8 mouse cellular contexts compared by ENCODE assay signal in genomic region chr10:77021399-77022052, GRCm38 (mm10). TPM values are rescaled to one million over a fixed set of nuclear protein-coding genes. Genes with fewer than 3 reads are reported as not detected.
DNase-seq lines count a peak whose midpoint lies in the region; ATAC-seq and TF ChIP-seq lines count a peak whose summit lies in the region.

No protein-coding gene starts in this region.

- WGBS in forebrain, embryonic 11.5 days, result 37% methylated on average over 17 of the region's 17 CpGs
- WGBS in heart, embryonic 15.5 days, result 28% methylated on average over 17 of the region's 17 CpGs
- WGBS in liver, embryonic 12.5 days (ENCODE audit: insufficient replicate concordance), result 22% methylated on average over 17 of the region's 17 CpGs
- 33% methylated on average over 17 of the region's 17 CpGs for WGBS in neural tube, embryonic 11.5 days
- 38% methylated on average over 17 of the region's 17 CpGs for WGBS in stomach, embryonic 15.5 days

- ATAC-seq in forebrain, embryonic 11.5 days (replicated peaks; ENCODE audit: low FRiP score), result peak; percentile 71
- no peak for ATAC-seq in heart, embryonic 15.5 days (replicated peaks; ENCODE audit: insufficient number of reproducible peaks, insufficient read depth, low FRiP score, low read depth)
- ATAC-seq in liver, embryonic 12.5 days, result peak; percentile 48
- ATAC-seq in neural tube, embryonic 11.5 days (ENCODE audit: insufficient read depth, low FRiP score, low TSS enrichment), result peak; percentile 75; the same call in 1 of the 2 replicates
- 0 out of 2 replicates have a peak, but pooled peaks have one; percentile 44 for ATAC-seq in stomach, embryonic 15.5 days (ENCODE audit: insufficient read depth, low FRiP score, low read depth)

- no peaks in the 10 kb centered on the region; a peak in 1 of 4 replicates for H3K4me1 ChIP-seq in CH12.LX (ENCODE audit: control insufficient read depth in 1 of 2, insufficient read depth in 2 of 2)
- no peaks in the 10 kb centered on the region for H3K4me1 ChIP-seq in forebrain, embryonic 11.5 days (replicated peaks; ENCODE audit: control insufficient read depth, insufficient read depth, low read length)
- no peaks in the 10 kb centered on the region for H3K4me1 ChIP-seq in heart, embryonic 15.5 days (replicated peaks)
- H3K4me1 ChIP-seq in liver, embryonic 12.5 days, result peaks cover 13% of the 10 kb centered on the region
- no peaks in the 10 kb centered on the region for H3K4me1 ChIP-seq in neural tube, embryonic 11.5 days (ENCODE audit: control insufficient read depth, insufficient read depth, low read length)
- no peaks in the 10 kb centered on the region for H3K4me1 ChIP-seq in stomach, embryonic 15.5 days

- 0 out of 2 replicates have a peak overlapping the region, but pooled peaks have one; percentile 29 for H3K4me2 ChIP-seq in CH12.LX (ENCODE audit: insufficient read depth, low read depth, poor library complexity, severe bottlenecking)
- H3K4me2 ChIP-seq in forebrain, embryonic 11.5 days (ENCODE audit: low read depth, low read length, severe bottlenecking), result no peak overlapping the region
- peak overlapping the region; percentile 31 for H3K4me2 ChIP-seq in heart, embryonic 15.5 days
- peak overlapping the region; percentile 40 for H3K4me2 ChIP-seq in liver, embryonic 12.5 days
- H3K4me2 ChIP-seq in neural tube, embryonic 11.5 days (ENCODE audit: low read depth), result peak overlapping the region; percentile 24; the same call in 1 of the 2 replicates
- H3K4me2 ChIP-seq in stomach, embryonic 15.5 days, result peak overlapping the region; percentile 36

- dilution Hi-C loops in CH12.LX (cut with MboI; ENCODE audit: extremely low pct_ligation_motif_present, extremely low pct_unique_long_range_greater_than_20kb, low sequenced_read_pairs), result no loop called here

- TF ChIP-seq CTCF in CH12.LX (conservative IDR thresholded peaks at IDR 0.05 in 1 of 2, IDR thresholded peaks at IDR 0.05 in 1 of 2; ENCODE audit: low read depth in 2 of 2, low read length in 2 of 2), result peak; percentile 92 to 96

- peaks cover 88% of the 10 kb centered on the region for H3K27me3 ChIP-seq in CH12.LX (replicated peaks)
- no peaks in the 10 kb centered on the region for H3K27me3 ChIP-seq in forebrain, embryonic 11.5 days (ENCODE audit: control insufficient read depth, insufficient read depth, low read length)
- H3K27me3 ChIP-seq in heart, embryonic 15.5 days, result no peaks in the 10 kb centered on the region
- peaks cover 25% of the 10 kb centered on the region for H3K27me3 ChIP-seq in liver, embryonic 12.5 days (replicated peaks)
- H3K27me3 ChIP-seq in neural tube, embryonic 11.5 days (ENCODE audit: control insufficient read depth, insufficient read depth, low read length), result no peaks in the 10 kb centered on the region
- H3K27me3 ChIP-seq in stomach, embryonic 15.5 days (replicated peaks), result no peaks in the 10 kb centered on the region

- H3K9ac ChIP-seq in CH12.LX (ENCODE audit: insufficient read depth, low read depth), result no peak overlapping the region
- no peak overlapping the region; the same call in 1 of the 2 replicates for H3K9ac ChIP-seq in forebrain, embryonic 11.5 days (ENCODE audit: low read length)
- no peak overlapping the region for H3K9ac ChIP-seq in heart, embryonic 15.5 days
- H3K9ac ChIP-seq in liver, embryonic 12.5 days, result no peak overlapping the region
- no peak overlapping the region for H3K9ac ChIP-seq in neural tube, embryonic 11.5 days (ENCODE audit: low read length)
- H3K9ac ChIP-seq in stomach, embryonic 15.5 days, result no peak overlapping the region

- H3K9me3 ChIP-seq in CH12.LX (replicated peaks; ENCODE audit: low read length), result no peaks in the 10 kb centered on the region
- H3K9me3 ChIP-seq in forebrain, embryonic 11.5 days (ENCODE audit: control insufficient read depth, low read length), result no peaks in the 10 kb centered on the region
- H3K9me3 ChIP-seq in heart, embryonic 15.5 days (replicated peaks), result no peaks in the 10 kb centered on the region
- H3K9me3 ChIP-seq in liver, embryonic 12.5 days (replicated peaks), result no peaks in the 10 kb centered on the region
- no peaks in the 10 kb centered on the region for H3K9me3 ChIP-seq in neural tube, embryonic 11.5 days (ENCODE audit: control insufficient read depth, low read length)
- H3K9me3 ChIP-seq in stomach, embryonic 15.5 days, result no peaks in the 10 kb centered on the region

- H3K36me3 ChIP-seq in CH12.LX (replicated peaks in 1 of 2; ENCODE audit: control insufficient read depth in 1 of 2, insufficient read depth in 1 of 2, low read length in 1 of 2), result no peaks in the 10 kb centered on the region
- no peaks in the 10 kb centered on the region for H3K36me3 ChIP-seq in forebrain, embryonic 11.5 days (ENCODE audit: control insufficient read depth, insufficient read depth, low read length)
- no peaks in the 10 kb centered on the region for H3K36me3 ChIP-seq in heart, embryonic 15.5 days
- H3K36me3 ChIP-seq in liver, embryonic 12.5 days, result no peaks in the 10 kb centered on the region
- no peaks in the 10 kb centered on the region for H3K36me3 ChIP-seq in neural tube, embryonic 11.5 days (ENCODE audit: control insufficient read depth, insufficient read depth, low read length)
- H3K36me3 ChIP-seq in stomach, embryonic 15.5 days, result no peaks in the 10 kb centered on the region

- H3K4me3 ChIP-seq in CH12.LX (replicated peaks in 1 of 3; ENCODE audit: low read depth in 2 of 3, low read length in 2 of 3, poor library complexity in 1 of 3), result no peak overlapping the region
- no peak overlapping the region for H3K4me3 ChIP-seq in forebrain, embryonic 11.5 days (ENCODE audit: low read depth, low read length)
- no peak overlapping the region for H3K4me3 ChIP-seq in heart, embryonic 15.5 days
- H3K4me3 ChIP-seq in liver, embryonic 12.5 days, result no peak overlapping the region
- no peak overlapping the region for H3K4me3 ChIP-seq in neural tube, embryonic 11.5 days (ENCODE audit: low read depth, low read length)
- H3K4me3 ChIP-seq in stomach, embryonic 15.5 days (replicated peaks), result no peak overlapping the region

- no peak for TF ChIP-seq EP300 in CH12.LX (IDR thresholded peaks at IDR 0.05; ENCODE audit: low read length)

- H3K79me2 ChIP-seq in CH12.LX (replicated peaks; ENCODE audit: control insufficient read depth, extremely low read depth, insufficient read depth, poor library complexity, severe bottlenecking), result no peaks in the 10 kb centered on the region

- TF ChIP-seq RAD21 in CH12.LX (IDR thresholded peaks at IDR 0.05; ENCODE audit: low read depth, low read length), result peak; percentile 87

- no peak overlapping the region for H3K27ac ChIP-seq in CH12.LX (ENCODE audit: insufficient read depth, low read depth)
- H3K27ac ChIP-seq in forebrain, embryonic 11.5 days (ENCODE audit: low read depth, low read length), result no peak overlapping the region
- no peak overlapping the region for H3K27ac ChIP-seq in heart, embryonic 15.5 days
- no peak overlapping the region for H3K27ac ChIP-seq in liver, embryonic 12.5 days
- no peak overlapping the region for H3K27ac ChIP-seq in neural tube, embryonic 11.5 days (ENCODE audit: low read depth, low read length)
- H3K27ac ChIP-seq in stomach, embryonic 15.5 days, result no peak overlapping the region

- in situ Hi-C loops in CH12.LX (cut with MboI; ENCODE audit: low pct_ligation_motif_present, low pct_unique_long_range_greater_than_20kb, low sequenced_read_pairs), result loop anchor here (10.0 to 25.0 kb wide), 2 partner anchors 53 to 184 kb away; no protein-coding TSS in a partner anchor

- peak; percentile 74 for DNase-seq in CH12.LX (ENCODE audit: extremely low read depth)
- DNase-seq in c-Kit-positive CD71-negative TER-119-negative erythroid progenitor cells, embryonic 14.5 days (ENCODE audit: low read depth), result peak; percentile 70
- peak; percentile 88 for DNase-seq in forebrain, embryonic 11.5 days (ENCODE audit: low spot score)
- DNase-seq in kidney, postnatal 10 days, result peak; percentile 88
- peak; percentile 86 for DNase-seq in neural tube, embryonic 11.5 days (ENCODE audit: low spot score)

- no peak for TF ChIP-seq POLR2A in CH12.LX (IDR thresholded peaks at IDR 0.05; ENCODE audit: low read depth, low read length)

TF ChIP-seq in CH12.LX, 34 proteins besides CTCF, POLR2A, EP300 and RAD21 (continues in another document):
- TF ChIP-seq BHLHE40 (IDR thresholded peaks at IDR 0.05; ENCODE audit: low read depth, low read length) (no peak), USF2 (conservative IDR thresholded peaks at IDR 0.05; ENCODE audit: low read depth, low read length) (no peak), ELF1 (IDR thresholded peaks at IDR 0.05; ENCODE audit: low read depth, low read length) (0 out of 2 replicates have a peak, but pooled peaks have one; percentile 20), SMC3 (IDR thresholded peaks at IDR 0.05; ENCODE audit: low read depth, low read length) (peak; percentile 87), USF1 (IDR thresholded peaks at IDR 0.05; ENCODE audit: low read depth, low read length) (no peak), RCOR1 (conservative IDR thresholded peaks at IDR 0.05; ENCODE audit: low read depth, low read length) (no peak), ZNF384 (IDR thresholded peaks at IDR 0.05; ENCODE audit: low read depth, low read length) (no peak), HCFC1 (IDR thresholded peaks at IDR 0.05; ENCODE audit: low read depth, low read length) (no peak), CHD1 (IDR thresholded peaks at IDR 0.05; ENCODE audit: low read depth, low read length) (no peak), E2F4 (IDR thresholded peaks at IDR 0.05; ENCODE audit: insufficient replicate concordance, low read depth, low read length) (no peak)

RNA-seq across cellular contexts. Expression of gene Slc19a1, which starts 10.5 kb away (rescaled TPM):
- total RNA-seq in CH12.LX (2012; rRNA removed), result 50.2 and 54.4 TPM in 2 replicates
- 36.0 and 40.1 TPM in 2 replicates for total RNA-seq in CH12.LX (2014; rRNA removed)
- 53.3 and 59.8 TPM in 2 replicates for polyA plus RNA-seq in CH12.LX (2012; ENCODE audit: insufficient read length, low read depth)
- polyA plus RNA-seq in forebrain, embryonic 11.5 days (2014; fragmentation: Nextera tagmentation; extraction: Ambion mirVana), result 34.5 and 34.8 TPM in 2 replicates
- 9.6 and 15.0 TPM in 2 replicates for polyA plus RNA-seq in heart, embryonic 15.5 days (2015; fragmentation: Nextera tagmentation; extraction: Ambion mirVana)
- polyA plus RNA-seq in liver, embryonic 12.5 days (2016; fragmentation: Nextera tagmentation; extraction: Ambion mirVana), result 41.8 and 44.9 TPM in 2 replicates
- 26.9 and 30.1 TPM in 2 replicates for polyA plus RNA-seq in neural tube, embryonic 11.5 days (2014; fragmentation: Nextera tagmentation; extraction: Ambion mirVana)
- polyA plus RNA-seq in stomach, embryonic 15.5 days (2015; fragmentation: Nextera tagmentation; extraction: Ambion mirVana), result 33.9 and 34.3 TPM in 2 replicates

RNA-seq across cellular contexts. Expression of gene Pcbp3, which starts 59.8 kb away (rescaled TPM):
- not detected in 2 replicates for total RNA-seq in CH12.LX (2012; rRNA removed)
- not detected in 2 replicates for total RNA-seq in CH12.LX (2014; rRNA removed)
- not detected in 2 replicates for polyA plus RNA-seq in CH12.LX (2012; ENCODE audit: insufficient read length, low read depth)
- 35.4 and 38.9 TPM in 2 replicates for polyA plus RNA-seq in forebrain, embryonic 11.5 days (2014; fragmentation: Nextera tagmentation; extraction: Ambion mirVana)
- 9.4 and 18.0 TPM in 2 replicates for polyA plus RNA-seq in heart, embryonic 15.5 days (2015; fragmentation: Nextera tagmentation; extraction: Ambion mirVana)
- 8.1 and 8.8 TPM in 2 replicates for polyA plus RNA-seq in liver, embryonic 12.5 days (2016; fragmentation: Nextera tagmentation; extraction: Ambion mirVana)
- polyA plus RNA-seq in neural tube, embryonic 11.5 days (2014; fragmentation: Nextera tagmentation; extraction: Ambion mirVana), result 42.2 and 47.3 TPM in 2 replicates
- 39.3 and 40.5 TPM in 2 replicates for polyA plus RNA-seq in stomach, embryonic 15.5 days (2015; fragmentation: Nextera tagmentation; extraction: Ambion mirVana)
